Mouse (Mus musculus): ENCODE data around the gene Tnfrsf14.

Tnfrsf14 gene

DNA sequence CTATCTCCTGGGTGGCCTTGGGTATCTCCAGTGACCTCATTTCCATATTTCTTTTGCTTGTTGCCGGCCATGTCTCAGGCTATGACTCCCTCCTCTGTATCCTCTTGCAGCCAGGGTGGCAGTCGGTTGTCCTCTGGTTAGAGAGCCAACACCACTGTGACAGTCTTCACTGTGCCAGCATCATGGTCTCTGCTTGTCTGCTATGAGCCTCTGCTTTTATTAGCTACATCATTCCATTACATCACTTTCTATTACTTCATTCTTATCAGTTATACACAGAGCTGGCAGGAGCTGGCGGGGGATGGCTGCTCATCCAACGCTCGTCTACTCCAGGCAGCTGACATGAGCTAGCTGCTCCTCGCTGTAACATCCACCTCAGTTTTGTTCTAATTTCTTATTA is 47.6 kb downstream of the Tnfrsf14 start:
- ChIA-PET CTCF (interaction anchor here (0.5 to 4.4 kb wide), 15 partner anchors 9 to 368 kb away, joined by 3 to 41 read pairs (median 4); partner anchors contain the start of gene Pex10 (in 2 of the 4)), POLR2A (interaction anchor here in 3 of 4 experiments (1.0 to 2.4 kb wide), 6 partner anchors 11 to 185 kb away, joined by 3 to 11 read pairs (median 3); partner anchors contain the start of gene Pex10 (in 1 of the 3))

GRCm38 (mm10) chr4:154877864-154878548 is 50.4 kb downstream of the Tnfrsf14 start:
- ChIA-PET CTCF (interaction anchor here (0.5 to 3.8 kb wide), 76 partner anchors 9 to 549 kb away, joined by 3 to 93 read pairs (median 4); partner anchors contain the start of genes Pex10 (in 4 of the 4), Faap20 (in 2 of the 4), Plch2 (in 2 of the 4) and Ttc34 (in 2 of the 4)), POLR2A (interaction anchor here (0.6 to 2.7 kb wide), 31 partner anchors 10 to 1639 kb away, joined by 3 to 25 read pairs (median 4); partner anchors contain the start of genes Pex10 (in 3 of the 4), Faap20 (in 2 of the 4), Fam213b (in 1 of the 4) and Hes5 (in 1 of the 4))

- CTCF ChIA-PET = interaction anchor here in 1 of 4 experiments (0.7 to 1.8 kb wide), 3 partner anchors 76 to 221 kb away, joined by 3 to 8 read pairs (median 3); no protein-coding TSS in a partner anchor
- POLR2A ChIA-PET = interaction anchor here in 1 of 4 experiments (1.2 kb wide), 1 partner anchor 9 kb away, joined by 4 read pairs; no protein-coding TSS in a partner anchor
These were observed 55.2 kb downstream of the Tnfrsf14 start for GRCm38 (mm10) chr4:154873186-154873585.
